Comparison of ENCODE assay signal across 10 mouse cellular contexts in the genomic region with DNA sequence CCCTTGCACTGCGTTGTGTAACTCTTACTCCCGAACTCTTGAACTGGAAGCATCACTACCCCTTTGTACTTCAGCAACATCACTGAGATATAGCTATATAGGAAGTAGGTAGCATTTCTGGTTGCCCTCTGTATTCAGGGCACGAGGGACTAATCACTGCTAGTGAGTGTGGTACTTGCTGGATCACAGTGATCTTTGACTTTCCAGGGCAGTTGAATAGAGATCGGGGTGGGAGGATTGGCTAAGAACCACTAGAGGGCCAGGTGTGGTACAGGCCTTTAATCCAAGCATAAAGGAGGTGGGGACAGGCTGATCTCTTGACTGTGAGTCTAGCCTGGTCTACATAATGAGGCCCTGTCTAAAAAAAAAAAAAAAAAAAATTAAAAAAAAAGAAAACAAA. TPM values are rescaled to one million over a fixed set of nuclear protein-coding genes. Genes with fewer than 3 reads are reported as not detected.
A peak's percentile ranks its signal among the peaks of the same experiment; 100 is the strongest.
DNase-seq lines count a peak whose midpoint lies in the region; ATAC-seq and TF ChIP-seq lines count a peak whose summit lies in the region.
"Had no signal": no experiment of that assay in that cellular context is flagged by ENCODE, and none has a peak within 500 bp of the region (broad histone marks: within the 10 kb centered on the region; RNA-seq: fewer than 3 reads in every experiment).

No protein-coding gene starts in this region.

- ATAC-seq in heart, embryonic 16.5 days (replicated peaks; ENCODE audit: extremely low read depth, insufficient read depth, low FRiP score), result no peak
- no peak for ATAC-seq in liver, postnatal 0 days
- ATAC-seq in liver, embryonic 11.5 days (replicated peaks; ENCODE audit: low FRiP score), result no peak
- ATAC-seq in stomach, embryonic 16.5 days (ENCODE audit: insufficient read depth, low FRiP score), result no peak
- ATAC-seq: forebrain, embryonic 13.5 days had no signal

- H3K9ac ChIP-seq in heart, embryonic 16.5 days (ENCODE audit: low read length), result no peak overlapping the region
- no peak overlapping the region for H3K9ac ChIP-seq in liver, postnatal 0 days (replicated peaks)
- no peak overlapping the region for H3K9ac ChIP-seq in liver, embryonic 11.5 days (ENCODE audit: low read depth, low read length)
- H3K9ac ChIP-seq in stomach, embryonic 16.5 days (ENCODE audit: low read length), result no peak overlapping the region
- H3K9ac ChIP-seq: embryonic facial prominence, embryonic 12.5 days; forebrain, embryonic 13.5 days had no signal

- no peak for DNase-seq in heart, adult 9 months (ENCODE audit: low spot score in 2 of 2)
- no peak for DNase-seq in liver, postnatal 0 days
- no peak for DNase-seq in liver, embryonic 11.5 days (ENCODE audit: low spot score)
- peak; percentile 43 for DNase-seq in MN1 (ENCODE audit: low spot score)
- no peak for DNase-seq in testis, postnatal 14 days (ENCODE audit: low spot score)

- no peak for TF ChIP-seq EP300 in liver, postnatal 0 days (IDR thresholded peaks at IDR 0.05; ENCODE audit: low read depth)

- no peak for TF ChIP-seq CTCF in liver, postnatal 0 days (IDR thresholded peaks at IDR 0.05; ENCODE audit: low read depth)

- 84% methylated on average over 4 of the region's 4 CpGs for WGBS in heart, embryonic 16.5 days
- 68% methylated on average over 4 of the region's 4 CpGs for WGBS in liver, postnatal 0 days (ENCODE audit: insufficient replicate concordance)
- WGBS in liver, embryonic 11.5 days, result 83% methylated on average over 4 of the region's 4 CpGs
- 84% methylated on average over 4 of the region's 4 CpGs for WGBS in stomach, embryonic 16.5 days

- peaks cover 15% of the 10 kb centered on the region for H3K36me3 ChIP-seq in heart, embryonic 16.5 days (ENCODE audit: control insufficient read depth, insufficient read depth)
- H3K36me3 ChIP-seq in liver, postnatal 0 days (replicated peaks; ENCODE audit: insufficient read depth, low read length), result peaks cover 31% of the 10 kb centered on the region
- peaks cover 14% of the 10 kb centered on the region for H3K36me3 ChIP-seq in liver, embryonic 11.5 days (ENCODE audit: control insufficient read depth, insufficient read depth, low read length)
- H3K36me3 ChIP-seq in stomach, embryonic 16.5 days (ENCODE audit: control insufficient read depth, insufficient read depth, low read length), result peaks cover 4% of the 10 kb centered on the region; the same call in 1 of the 2 replicates

- H3K27me3 ChIP-seq in heart, embryonic 16.5 days (ENCODE audit: control insufficient read depth, insufficient read depth, low read length), result no peaks in the 10 kb centered on the region
- no peaks in the 10 kb centered on the region for H3K27me3 ChIP-seq in liver, postnatal 0 days (ENCODE audit: insufficient read depth, low read length)
- no peaks in the 10 kb centered on the region for H3K27me3 ChIP-seq in liver, embryonic 11.5 days (replicated peaks; ENCODE audit: control insufficient read depth, insufficient read depth, low read length)
- H3K27me3 ChIP-seq in stomach, embryonic 16.5 days (ENCODE audit: control insufficient read depth, insufficient read depth, low read length), result no peaks in the 10 kb centered on the region
- H3K27me3 ChIP-seq: embryonic facial prominence, embryonic 12.5 days; forebrain, embryonic 13.5 days had no signal

- H3K4me3 ChIP-seq in heart, embryonic 16.5 days (ENCODE audit: low read length), result no peak overlapping the region
- no peak overlapping the region for H3K4me3 ChIP-seq in liver, postnatal 0 days (ENCODE audit: low read depth, low read length)
- no peak overlapping the region for H3K4me3 ChIP-seq in liver, embryonic 11.5 days (ENCODE audit: low read depth, low read length)
- H3K4me3 ChIP-seq in stomach, embryonic 16.5 days (replicated peaks; ENCODE audit: low read length), result no peak overlapping the region
- H3K4me3 ChIP-seq: embryonic facial prominence, embryonic 12.5 days; forebrain, embryonic 13.5 days; myocyte had no signal

- H3K4me2 ChIP-seq in heart, embryonic 16.5 days (ENCODE audit: low read depth, low read length), result no peak overlapping the region
- no peak overlapping the region for H3K4me2 ChIP-seq in liver, postnatal 0 days (ENCODE audit: low read depth, low read length)
- no peak overlapping the region for H3K4me2 ChIP-seq in liver, embryonic 11.5 days
- no peak overlapping the region for H3K4me2 ChIP-seq in stomach, embryonic 16.5 days (ENCODE audit: low read depth, low read length)
- H3K4me2 ChIP-seq: embryonic facial prominence, embryonic 12.5 days; forebrain, embryonic 13.5 days had no signal

- peaks cover 29% of the 10 kb centered on the region for H3K4me1 ChIP-seq in heart, embryonic 16.5 days (ENCODE audit: control insufficient read depth, insufficient read depth, low read length)
- H3K4me1 ChIP-seq in liver, postnatal 0 days (ENCODE audit: insufficient read depth), result peaks cover 32% of the 10 kb centered on the region
- H3K4me1 ChIP-seq in liver, embryonic 11.5 days (replicated peaks; ENCODE audit: control insufficient read depth, insufficient read depth, low read length), result peaks cover 37% of the 10 kb centered on the region
- H3K4me1 ChIP-seq in stomach, embryonic 16.5 days (ENCODE audit: control insufficient read depth, insufficient read depth, low read length), result peaks cover 29% of the 10 kb centered on the region

- no peaks in the 10 kb centered on the region for H3K9me3 ChIP-seq in heart, embryonic 16.5 days (replicated peaks; ENCODE audit: control insufficient read depth, low read length)
- H3K9me3 ChIP-seq in liver, postnatal 0 days (ENCODE audit: low read length), result no peaks in the 10 kb centered on the region
- H3K9me3 ChIP-seq in liver, embryonic 11.5 days (ENCODE audit: control insufficient read depth, low read length), result no peaks in the 10 kb centered on the region
- no peaks in the 10 kb centered on the region for H3K9me3 ChIP-seq in stomach, embryonic 16.5 days (replicated peaks; ENCODE audit: control insufficient read depth, low read length)
- H3K9me3 ChIP-seq: embryonic facial prominence, embryonic 12.5 days; forebrain, embryonic 13.5 days had no signal

- H3K27ac ChIP-seq in heart, embryonic 16.5 days (ENCODE audit: low read length), result peak overlapping the region; percentile 39
- peak overlapping the region; percentile 17; the same call in 1 of the 2 replicates for H3K27ac ChIP-seq in liver, postnatal 0 days (ENCODE audit: low read depth)
- no peak overlapping the region for H3K27ac ChIP-seq in liver, embryonic 11.5 days (ENCODE audit: low read depth, low read length)
- 0 out of 2 replicates have a peak overlapping the region, but pooled peaks have one; percentile 19 for H3K27ac ChIP-seq in stomach, embryonic 16.5 days (ENCODE audit: low read length)
- H3K27ac ChIP-seq: embryonic facial prominence, embryonic 12.5 days; forebrain, embryonic 13.5 days had no signal

RNA-seq across cellular contexts. Expression of gene Per1, which starts 2.1 kb away (rescaled TPM):
- polyA plus RNA-seq in heart, embryonic 16.5 days (2015; fragmentation: Nextera tagmentation; extraction: Ambion mirVana), result 19.6 and 21.9 TPM in 2 replicates
- polyA plus RNA-seq in liver, postnatal 0 days (2015; fragmentation: Nextera tagmentation; extraction: Ambion mirVana), result 3.0 and 8.2 TPM in 2 replicates
- 6.2 and 6.6 TPM in 2 replicates for polyA plus RNA-seq in liver, embryonic 11.5 days (2014; fragmentation: Nextera tagmentation; extraction: Ambion mirVana)
- 21.8 and 22.3 TPM in 2 replicates for polyA plus RNA-seq in stomach, embryonic 16.5 days (2015; fragmentation: Nextera tagmentation; extraction: Ambion mirVana)

RNA-seq across cellular contexts. Expression of gene Vamp2, which starts 4.6 kb away (rescaled TPM):
- 84.1 and 91.1 TPM in 2 replicates for polyA plus RNA-seq in heart, embryonic 16.5 days (2015; fragmentation: Nextera tagmentation; extraction: Ambion mirVana)
- polyA plus RNA-seq in liver, postnatal 0 days (2015; fragmentation: Nextera tagmentation; extraction: Ambion mirVana), result 13.6 and 14.2 TPM in 2 replicates
- polyA plus RNA-seq in liver, embryonic 11.5 days (2014; fragmentation: Nextera tagmentation; extraction: Ambion mirVana), result 47.2 and 56.0 TPM in 2 replicates
- polyA plus RNA-seq in stomach, embryonic 16.5 days (2015; fragmentation: Nextera tagmentation; extraction: Ambion mirVana), result 79.9 and 88.5 TPM in 2 replicates

RNA-seq across cellular contexts. Expression of gene Tmem107, which starts 22.3 kb away (rescaled TPM):
- 43.3 and 46.5 TPM in 2 replicates for polyA plus RNA-seq in heart, embryonic 16.5 days (2015; fragmentation: Nextera tagmentation; extraction: Ambion mirVana)
- 12.5 and 13.0 TPM in 2 replicates for polyA plus RNA-seq in liver, postnatal 0 days (2015; fragmentation: Nextera tagmentation; extraction: Ambion mirVana)
- 39.1 and 43.5 TPM in 2 replicates for polyA plus RNA-seq in liver, embryonic 11.5 days (2014; fragmentation: Nextera tagmentation; extraction: Ambion mirVana)
- 58.2 and 62.1 TPM in 2 replicates for polyA plus RNA-seq in stomach, embryonic 16.5 days (2015; fragmentation: Nextera tagmentation; extraction: Ambion mirVana)

RNA-seq across cellular contexts. Expression of gene Hes7, which starts 27.3 kb away (rescaled TPM):
- 0.50 TPM in 2 replicates for polyA plus RNA-seq in heart, embryonic 16.5 days (2015; fragmentation: Nextera tagmentation; extraction: Ambion mirVana)
- 0.07 and 0.15 TPM in 2 replicates for polyA plus RNA-seq in liver, postnatal 0 days (2015; fragmentation: Nextera tagmentation; extraction: Ambion mirVana)
- 0.55 and 0.59 TPM in 2 replicates for polyA plus RNA-seq in liver, embryonic 11.5 days (2014; fragmentation: Nextera tagmentation; extraction: Ambion mirVana)
- 0.40 and 0.69 TPM in 2 replicates for polyA plus RNA-seq in stomach, embryonic 16.5 days (2015; fragmentation: Nextera tagmentation; extraction: Ambion mirVana)

RNA-seq across cellular contexts. Expression of gene 9130213A22Rik, which starts 29.5 kb away (rescaled TPM):
- 0.41 and 0.72 TPM in 2 replicates for polyA plus RNA-seq in heart, embryonic 16.5 days (2015; fragmentation: Nextera tagmentation; extraction: Ambion mirVana)
- polyA plus RNA-seq in liver, postnatal 0 days (2015; fragmentation: Nextera tagmentation; extraction: Ambion mirVana), result 0.06 and 0.07 TPM in 2 replicates
- polyA plus RNA-seq in liver, embryonic 11.5 days (2014; fragmentation: Nextera tagmentation; extraction: Ambion mirVana), result 0.10 and 0.22 TPM in 2 replicates
- 0.27 and 0.61 TPM in 2 replicates for polyA plus RNA-seq in stomach, embryonic 16.5 days (2015; fragmentation: Nextera tagmentation; extraction: Ambion mirVana)
